Comparison of ENCODE assay signal across 18 mouse cellular contexts in genomic region chr5:103291219-103291618, GRCm38 (mm10).
"Had no signal": no experiment of that assay in that cellular context is flagged by ENCODE, and none has a peak within 500 bp of the region (broad histone marks: within the 10 kb centered on the region; RNA-seq: fewer than 3 reads in every experiment).

No protein-coding gene starts in this region.

- DNase-seq: kidney, adult 2 months; kidney, postnatal 10 days; kidney, postnatal 36 days; left cerebral cortex, postnatal 4 days; lung, adult 18-20 months; lung, postnatal 10 days; lung, postnatal 36 days; midbrain, embryonic 14.5 days; right cerebral cortex, postnatal 25 days; spleen, adult 18-20 months; thymus, adult 18-20 months; thymus, postnatal 36 days had no signal

- H3K27ac ChIP-seq: limb, embryonic 12.5 days; limb, embryonic 15.5 days; liver, embryonic 14.5 days; lung, embryonic 15.5 days had no signal

- H3K4me3 ChIP-seq: limb, embryonic 12.5 days; limb, embryonic 15.5 days; lung, embryonic 15.5 days had no signal

- H3K4me2 ChIP-seq: limb, embryonic 12.5 days; limb, embryonic 15.5 days; lung, embryonic 15.5 days; midbrain, embryonic 11.5 days had no signal

- H3K4me1 ChIP-seq: limb, embryonic 12.5 days; limb, embryonic 15.5 days; lung, embryonic 15.5 days had no signal

- H3K27me3 ChIP-seq: limb, embryonic 12.5 days; limb, embryonic 15.5 days; lung, embryonic 15.5 days had no signal

- H3K36me3 ChIP-seq: limb, embryonic 12.5 days; limb, embryonic 15.5 days; lung, embryonic 15.5 days had no signal

- H3K9ac ChIP-seq: limb, embryonic 12.5 days; limb, embryonic 15.5 days; liver, embryonic 14.5 days; lung, embryonic 15.5 days had no signal

- H3K9me3 ChIP-seq: limb, embryonic 12.5 days; limb, embryonic 15.5 days; lung, embryonic 15.5 days had no signal

- ATAC-seq: inflammation-experienced regulatory T-cells, adult 6 months had no signal
